In the genomic region with DNA sequence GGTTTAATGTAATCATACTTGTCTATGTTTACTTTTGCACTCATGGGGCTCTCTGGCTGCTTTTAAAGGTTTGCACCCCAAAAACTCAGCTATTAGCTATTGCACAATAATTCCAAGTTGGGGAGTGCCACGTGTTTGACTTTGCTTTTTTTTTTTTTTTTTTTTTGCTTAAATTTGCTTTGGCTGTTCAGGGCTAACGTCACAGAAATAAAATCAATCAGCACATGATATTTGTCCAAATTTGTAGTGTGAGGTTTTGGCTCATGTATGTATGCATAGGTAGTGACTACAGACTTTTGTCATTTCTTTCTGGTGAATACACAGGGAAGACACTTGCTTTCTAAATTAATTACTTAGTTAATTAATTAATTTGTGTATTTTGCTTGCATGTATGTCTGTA, we compare ENCODE assay signal across 32 mouse cellular contexts.
"Had no signal": no experiment of that assay in that cellular context is flagged by ENCODE, and none has a peak within 500 bp of the region (broad histone marks: within the 10 kb centered on the region; RNA-seq: fewer than 3 reads in every experiment).

No protein-coding gene starts in this region.

- H3K27ac ChIP-seq: left cerebral cortex, adult 2 months; limb, embryonic 10.5 days; limb, embryonic 12.5 days; limb, embryonic 13.5 days; limb, embryonic 15.5 days; liver, embryonic 12.5 days; liver, embryonic 13.5 days; liver, embryonic 14.5 days; liver, embryonic 15.5 days; lung, embryonic 15.5 days; macrophage; midbrain, embryonic 10.5 days; midbrain, embryonic 12.5 days; midbrain, embryonic 13.5 days; midbrain, embryonic 15.5 days; neural tube, embryonic 12.5 days had no signal

- H3K4me2 ChIP-seq: limb, embryonic 12.5 days; limb, embryonic 13.5 days; limb, embryonic 15.5 days; liver, embryonic 11.5 days; liver, embryonic 12.5 days; liver, embryonic 13.5 days; liver, embryonic 15.5 days; lung, embryonic 14.5 days; lung, embryonic 15.5 days; midbrain, embryonic 11.5 days; midbrain, embryonic 12.5 days; midbrain, embryonic 13.5 days; midbrain, embryonic 15.5 days; neural tube, embryonic 12.5 days had no signal

- H3K4me3 ChIP-seq: left cerebral cortex, adult 2 months; limb, embryonic 10.5 days; limb, embryonic 12.5 days; limb, embryonic 13.5 days; limb, embryonic 15.5 days; liver, embryonic 12.5 days; liver, embryonic 13.5 days; liver, embryonic 15.5 days; lung, embryonic 15.5 days; megakaryocyte, embryonic 14.5 days; midbrain, embryonic 10.5 days; midbrain, embryonic 12.5 days; midbrain, embryonic 13.5 days; midbrain, embryonic 15.5 days; myocyte; neural tube, embryonic 12.5 days had no signal

- ATAC-seq: liver, embryonic 12.5 days; lung, postnatal 0 days; midbrain, embryonic 13.5 days; midbrain, embryonic 15.5 days; midbrain, embryonic 16.5 days had no signal

- H3K9me3 ChIP-seq: limb, embryonic 10.5 days; limb, embryonic 12.5 days; limb, embryonic 13.5 days; limb, embryonic 15.5 days; liver, embryonic 12.5 days; liver, embryonic 13.5 days; liver, embryonic 15.5 days; lung, embryonic 15.5 days; midbrain, embryonic 10.5 days; midbrain, embryonic 12.5 days; midbrain, embryonic 13.5 days; midbrain, embryonic 15.5 days; neural tube, embryonic 12.5 days had no signal

- H3K4me1 ChIP-seq: limb, embryonic 10.5 days; limb, embryonic 12.5 days; limb, embryonic 13.5 days; limb, embryonic 15.5 days; liver, embryonic 12.5 days; liver, embryonic 13.5 days; liver, embryonic 15.5 days; midbrain, embryonic 10.5 days; midbrain, embryonic 12.5 days; midbrain, embryonic 13.5 days; midbrain, embryonic 15.5 days; neural tube, embryonic 12.5 days had no signal

- DNase-seq: left cerebral cortex, postnatal 4 days; liver; liver, embryonic 13.5 days; lung, adult 18-20 months; lung, adult 2 months; lung, embryonic 14.5 days; lung, postnatal 10 days; lung, postnatal 14 days; lung, postnatal 36 days; lung, postnatal 4 days; midbrain, embryonic 14.5 days had no signal

- H3K27me3 ChIP-seq: limb, embryonic 12.5 days; limb, embryonic 13.5 days; limb, embryonic 15.5 days; liver, embryonic 12.5 days; liver, embryonic 13.5 days; liver, embryonic 15.5 days; lung, embryonic 15.5 days; megakaryocyte, embryonic 14.5 days; midbrain, embryonic 12.5 days; midbrain, embryonic 13.5 days; midbrain, embryonic 15.5 days; neural tube, embryonic 12.5 days had no signal

- H3K9ac ChIP-seq: limb, embryonic 12.5 days; limb, embryonic 13.5 days; limb, embryonic 15.5 days; liver, embryonic 12.5 days; liver, embryonic 13.5 days; liver, embryonic 14.5 days; liver, embryonic 15.5 days; lung, embryonic 14.5 days; lung, embryonic 15.5 days; midbrain, embryonic 12.5 days; midbrain, embryonic 13.5 days; midbrain, embryonic 15.5 days; neural tube, embryonic 12.5 days had no signal

- H3K36me3 ChIP-seq: limb, embryonic 12.5 days; limb, embryonic 13.5 days; limb, embryonic 15.5 days; lung, embryonic 15.5 days; midbrain, embryonic 10.5 days; midbrain, embryonic 12.5 days; midbrain, embryonic 13.5 days; midbrain, embryonic 15.5 days; neural tube, embryonic 12.5 days had no signal
